Mouse (Mus musculus): ENCODE results near the gene Sh3gl2. TPM values are rescaled to one million over a fixed set of nuclear protein-coding genes. Genes with fewer than 3 reads are reported as not detected.

The Sh3gl2 gene
- polyA plus RNA-seq, 1 experiment from 2014 or later = 0.67 TPM

GRCm38 (mm10) chr4:85362661-85363060, 157.7 kb downstream of the Sh3gl2 start:
- Histone ChIP-seq H3K27me3 (replicated peaks; ENCODE audit: control insufficient read depth, insufficient read depth, low read length) (no peaks in the 10 kb centered on the region), H3K9me3 (ENCODE audit: control insufficient read depth, low read length) (no peaks in the 10 kb centered on the region), H3K9ac (ENCODE audit: low read depth, low read length) (no peak overlapping the region), H3K36me3 (ENCODE audit: control insufficient read depth, insufficient read depth, low read length) (no peaks in the 10 kb centered on the region), H3K4me3 (ENCODE audit: low read depth, low read length) (no peak overlapping the region), H3K4me1 (replicated peaks; ENCODE audit: control insufficient read depth, insufficient read depth, low read length) (no peaks in the 10 kb centered on the region), H3K4me2 (no peak overlapping the region), H3K27ac (ENCODE audit: low read depth, low read length) (no peak overlapping the region)
- DNase-seq (ENCODE audit: low spot score) = no peak
- no peak for ATAC-seq (replicated peaks; ENCODE audit: low FRiP score)
- WGBS = 77% methylated on average over 3 of the region's 3 CpGs

- 82% methylated on average over 4 of the region's 4 CpGs for WGBS
These were observed 158.3 kb downstream of the Sh3gl2 start for GRCm38 (mm10) chr4:85363205-85363604.

GRCm38 (mm10) chr4:85371036-85371435, 166.1 kb downstream of the Sh3gl2 start:
- H3K4me1 ChIP-seq (replicated peaks; ENCODE audit: control insufficient read depth, insufficient read depth, low read length) = no peaks in the 10 kb centered on the region
- H3K9me3 ChIP-seq (ENCODE audit: control insufficient read depth, low read length) = no peaks in the 10 kb centered on the region
- no peak overlapping the region for H3K9ac ChIP-seq (ENCODE audit: low read depth, low read length)
- no peak overlapping the region for H3K27ac ChIP-seq (ENCODE audit: low read depth, low read length)
- DNase-seq (ENCODE audit: low spot score) = no peak
- no peak overlapping the region for H3K4me2 ChIP-seq
- 76% methylated on average over 6 of the region's 6 CpGs for WGBS
- no peak for ATAC-seq (replicated peaks; ENCODE audit: low FRiP score)
- H3K36me3 ChIP-seq (ENCODE audit: control insufficient read depth, insufficient read depth, low read length) = no peaks in the 10 kb centered on the region
- no peak overlapping the region for H3K4me3 ChIP-seq (ENCODE audit: low read depth, low read length)
- no peaks in the 10 kb centered on the region for H3K27me3 ChIP-seq (replicated peaks; ENCODE audit: control insufficient read depth, insufficient read depth, low read length)

More at GRCm38 (mm10) chr4:85363205-85363604, 158.3 kb downstream of the Sh3gl2 start:
- no peaks in the 10 kb centered on the region for H3K9me3 ChIP-seq (ENCODE audit: control insufficient read depth, low read length)
- no peaks in the 10 kb centered on the region for H3K4me1 ChIP-seq (replicated peaks; ENCODE audit: control insufficient read depth, insufficient read depth, low read length)
- no peak overlapping the region for H3K27ac ChIP-seq (ENCODE audit: low read depth, low read length)
- no peak overlapping the region for H3K9ac ChIP-seq (ENCODE audit: low read depth, low read length)
- no peak overlapping the region for H3K4me3 ChIP-seq (ENCODE audit: low read depth, low read length)
- no peak for DNase-seq (ENCODE audit: low spot score)
- no peak for ATAC-seq (replicated peaks; ENCODE audit: low FRiP score)
- H3K27me3 ChIP-seq (replicated peaks; ENCODE audit: control insufficient read depth, insufficient read depth, low read length) = no peaks in the 10 kb centered on the region
- H3K4me2 ChIP-seq = no peak overlapping the region
- H3K36me3 ChIP-seq (ENCODE audit: control insufficient read depth, insufficient read depth, low read length) = no peaks in the 10 kb centered on the region

GRCm38 (mm10) chr4:85374801-85375200, 169.9 kb downstream of the Sh3gl2 start:
- H3K4me2 ChIP-seq = no peak overlapping the region
- no peak for DNase-seq (ENCODE audit: low spot score)
- no peaks in the 10 kb centered on the region for H3K9me3 ChIP-seq (ENCODE audit: control insufficient read depth, low read length)
- H3K4me3 ChIP-seq (ENCODE audit: low read depth, low read length) = no peak overlapping the region
- 77% methylated on average over 4 of the region's 4 CpGs for WGBS
- no peaks in the 10 kb centered on the region for H3K36me3 ChIP-seq (ENCODE audit: control insufficient read depth, insufficient read depth, low read length)
- H3K9ac ChIP-seq (ENCODE audit: low read depth, low read length) = no peak overlapping the region
- no peak overlapping the region for H3K27ac ChIP-seq (ENCODE audit: low read depth, low read length)
- ATAC-seq (replicated peaks; ENCODE audit: low FRiP score) = no peak
- H3K4me1 ChIP-seq (replicated peaks; ENCODE audit: control insufficient read depth, insufficient read depth, low read length) = no peaks in the 10 kb centered on the region
- no peaks in the 10 kb centered on the region for H3K27me3 ChIP-seq (replicated peaks; ENCODE audit: control insufficient read depth, insufficient read depth, low read length)

- 87% methylated on average over 6 of the region's 6 CpGs for WGBS
- Histone ChIP-seq H3K4me3 (ENCODE audit: low read depth, low read length) (no peak overlapping the region), H3K9me3 (ENCODE audit: control insufficient read depth, low read length) (no peaks in the 10 kb centered on the region), H3K27me3 (replicated peaks; ENCODE audit: control insufficient read depth, insufficient read depth, low read length) (no peaks in the 10 kb centered on the region), H3K4me2 (no peak overlapping the region), H3K4me1 (replicated peaks; ENCODE audit: control insufficient read depth, insufficient read depth, low read length) (no peaks in the 10 kb centered on the region), H3K36me3 (ENCODE audit: control insufficient read depth, insufficient read depth, low read length) (no peaks in the 10 kb centered on the region), H3K9ac (ENCODE audit: low read depth, low read length) (no peak overlapping the region), H3K27ac (ENCODE audit: low read depth, low read length) (no peak overlapping the region)
- ATAC-seq (replicated peaks; ENCODE audit: low FRiP score) (no peak), DNase-seq (ENCODE audit: low spot score) (no peak)
These were observed 171.3 kb downstream of the Sh3gl2 start for GRCm38 (mm10) chr4:85376187-85376586.

GRCm38 (mm10) chr4:85376610-85377009, 171.7 kb downstream of the Sh3gl2 start:
- Histone ChIP-seq H3K4me3 (ENCODE audit: low read depth, low read length) (no peak overlapping the region), H3K4me2 (no peak overlapping the region), H3K27ac (ENCODE audit: low read depth, low read length) (no peak overlapping the region), H3K27me3 (replicated peaks; ENCODE audit: control insufficient read depth, insufficient read depth, low read length) (no peaks in the 10 kb centered on the region), H3K36me3 (ENCODE audit: control insufficient read depth, insufficient read depth, low read length) (no peaks in the 10 kb centered on the region), H3K9me3 (ENCODE audit: control insufficient read depth, low read length) (no peaks in the 10 kb centered on the region), H3K4me1 (replicated peaks; ENCODE audit: control insufficient read depth, insufficient read depth, low read length) (no peaks in the 10 kb centered on the region), H3K9ac (ENCODE audit: low read depth, low read length) (no peak overlapping the region)
- no peak for DNase-seq (ENCODE audit: low spot score)
- ATAC-seq (replicated peaks; ENCODE audit: low FRiP score) = no peak
- WGBS = 89% methylated on average over 5 of the region's 5 CpGs

- Histone ChIP-seq H3K27ac (ENCODE audit: low read depth, low read length) (no peak overlapping the region), H3K4me2 (no peak overlapping the region), H3K4me1 (replicated peaks; ENCODE audit: control insufficient read depth, insufficient read depth, low read length) (no peaks in the 10 kb centered on the region), H3K9me3 (ENCODE audit: control insufficient read depth, low read length) (no peaks in the 10 kb centered on the region), H3K4me3 (ENCODE audit: low read depth, low read length) (no peak overlapping the region), H3K36me3 (ENCODE audit: control insufficient read depth, insufficient read depth, low read length) (no peaks in the 10 kb centered on the region), H3K27me3 (replicated peaks; ENCODE audit: control insufficient read depth, insufficient read depth, low read length) (no peaks in the 10 kb centered on the region), H3K9ac (ENCODE audit: low read depth, low read length) (no peak overlapping the region)
- 73% methylated on average over 5 of the region's 5 CpGs for WGBS
- no peak for ATAC-seq (replicated peaks; ENCODE audit: low FRiP score)
- no peak for DNase-seq (ENCODE audit: low spot score)
These were observed 180.3 kb downstream of the Sh3gl2 start for GRCm38 (mm10) chr4:85385241-85385640.

GRCm38 (mm10) chr4:85387676-85388075, 182.8 kb downstream of the Sh3gl2 start:
- Histone ChIP-seq H3K9me3 (ENCODE audit: control insufficient read depth, low read length) (no peaks in the 10 kb centered on the region), H3K27me3 (replicated peaks; ENCODE audit: control insufficient read depth, insufficient read depth, low read length) (no peaks in the 10 kb centered on the region), H3K9ac (ENCODE audit: low read depth, low read length) (no peak overlapping the region), H3K4me2 (no peak overlapping the region), H3K36me3 (ENCODE audit: control insufficient read depth, insufficient read depth, low read length) (no peaks in the 10 kb centered on the region), H3K27ac (ENCODE audit: low read depth, low read length) (no peak overlapping the region), H3K4me3 (ENCODE audit: low read depth, low read length) (no peak overlapping the region), H3K4me1 (replicated peaks; ENCODE audit: control insufficient read depth, insufficient read depth, low read length) (no peaks in the 10 kb centered on the region)
- ATAC-seq (replicated peaks; ENCODE audit: low FRiP score) = no peak
- 91% methylated on average over 6 of the region's 6 CpGs for WGBS
- no peak for DNase-seq (ENCODE audit: low spot score)

- Histone ChIP-seq H3K9me3 (ENCODE audit: control insufficient read depth, low read length) (no peaks in the 10 kb centered on the region), H3K27ac (ENCODE audit: low read depth, low read length) (no peak overlapping the region), H3K9ac (ENCODE audit: low read depth, low read length) (no peak overlapping the region), H3K4me1 (replicated peaks; ENCODE audit: control insufficient read depth, insufficient read depth, low read length) (no peaks in the 10 kb centered on the region), H3K4me2 (no peak overlapping the region), H3K27me3 (replicated peaks; ENCODE audit: control insufficient read depth, insufficient read depth, low read length) (no peaks in the 10 kb centered on the region), H3K4me3 (ENCODE audit: low read depth, low read length) (no peak overlapping the region), H3K36me3 (ENCODE audit: control insufficient read depth, insufficient read depth, low read length) (no peaks in the 10 kb centered on the region)
- ATAC-seq (replicated peaks; ENCODE audit: low FRiP score) (no peak), DNase-seq (ENCODE audit: low spot score) (no peak)
- WGBS = 48% methylated on average over 1 of the region's 1 CpGs
These were observed 186.9 kb downstream of the Sh3gl2 start for GRCm38 (mm10) chr4:85391795-85392194.

Measured in liver, embryonic 11.5 days (tissue).